Mouse (Mus musculus): ENCODE results near the gene Cox4i2.

DNA sequence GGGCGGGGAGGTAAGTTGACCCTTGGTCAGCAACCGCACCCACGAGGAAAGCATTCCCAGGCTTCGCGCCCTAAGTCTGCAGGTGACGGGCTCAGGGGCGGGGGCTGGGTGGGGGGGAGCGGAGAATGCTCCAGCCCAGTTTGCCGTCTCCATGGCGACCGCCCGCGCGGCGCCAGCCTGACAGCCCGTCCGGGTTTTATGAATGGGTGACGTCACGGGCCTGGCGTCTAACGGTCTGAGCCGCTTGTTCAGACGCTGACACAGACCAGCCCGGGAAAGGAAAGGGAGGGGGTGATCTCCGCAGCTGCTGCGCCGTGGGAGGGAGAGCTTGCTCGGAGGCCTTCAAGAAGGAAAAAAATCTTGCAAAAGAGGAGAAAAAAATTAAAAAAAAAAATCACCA is 19.0 kb upstream of the Cox4i2 start:
- TF ChIP-seq CTCF (IDR thresholded peaks at IDR 0.05; ENCODE audit: control insufficient read depth, insufficient read depth, insufficient replicate concordance, low read depth, low read length) (no peak), POLR2A (IDR thresholded peaks at IDR 0.05; ENCODE audit: control insufficient read depth, low read depth, low read length) (no peak)
